Mouse (Mus musculus) thymus, adult 2 months (tissue): ENCODE data around the gene Olfr1357. TPM values are rescaled to one million over a fixed set of nuclear protein-coding genes. Genes with fewer than 3 reads are reported as not detected.

Experiments used
- DNase-seq: peaks from one replicate; pipeline ENCODE4 v3.0.0; 2021
- H3K27ac ChIP-seq: fragments of 200-500 bp; 2 replicates; pipeline ENCODE4 v1.5.1; 2012; ENCODE audit warnings: low read length, control low read depth; ENCODE audit not compliant: control insufficient read depth, insufficient read depth
- H3K27me3 ChIP-seq: fragments of 200-500 bp; 2 replicates; pipeline ENCODE4 v1.6.1; 2012; ENCODE audit warnings: mild to moderate bottlenecking, low read length, moderate library complexity, mixed read lengths; ENCODE audit not compliant: control insufficient read depth, insufficient read depth
- H3K36me3 ChIP-seq: fragments of 200-500 bp; 2 replicates; pipeline ENCODE4 v1.6.1; 2012; ENCODE audit warnings: mild to moderate bottlenecking, low read length, moderate library complexity; ENCODE audit not compliant: control insufficient read depth, insufficient read depth
- H3K4me1 ChIP-seq: fragments of 200-500 bp; replicated peaks from 2 replicates; pipeline ENCODE4 v1.6.1; 2012; ENCODE audit warnings: low read length; ENCODE audit not compliant: control insufficient read depth, insufficient read depth
- H3K4me3 ChIP-seq: fragments of 200-500 bp; 2 replicates; pipeline ENCODE4 v1.5.1; 2012; ENCODE audit warnings: mild to moderate bottlenecking, low read length, control low read depth, moderate library complexity; ENCODE audit not compliant: control insufficient read depth, insufficient read depth
- CTCF ChIP-seq: fragments of 200-500 bp; IDR thresholded peaks from 2 replicates; pipeline ENCODE4 v1.5.1; 2012; ENCODE audit warnings: mild to moderate bottlenecking, control low read depth, low read length, moderate library complexity, borderline replicate concordance; ENCODE audit not compliant: control insufficient read depth, poor library complexity, insufficient read depth; ENCODE audit errors: extremely low read depth
- POLR2A ChIP-seq: fragments of 200-500 bp; IDR thresholded peaks from 2 replicates; pipeline ENCODE4 v1.6.1; 2012; ENCODE audit warnings: mild to moderate bottlenecking, low read length, control low read depth, moderate library complexity; ENCODE audit not compliant: control insufficient read depth, poor library complexity, insufficient read depth; ENCODE audit errors: extremely low read depth
- WGBS: fragments of 180-500 bp; shearing (Covaris S2); methylation state at CpG from one replicate; pipeline ENCODE4 v1.1.7; 2018; 5-methylcytosine and 5-hydroxymethylcytosine counted together
- polyA plus RNA-seq: library from polyadenylated mRNA; depleted of rRNA; stranded (reverse); fragments of >200 nt; gene quantifications from 2 replicates; pipeline ENCODE4 v1.2.3, GENCODE M21; 2012

The Olfr1357 gene
- polyA plus RNA-seq, 1 experiment: not detected

- no peaks in the 10 kb centered on the region for H3K36me3 ChIP-seq
- H3K4me1 ChIP-seq: peaks cover 61% of the 10 kb centered on the region
- no peaks in the 10 kb centered on the region for H3K27me3 ChIP-seq
- WGBS: 3% methylated on average over 43 of the region's 54 CpGs
- H3K27ac ChIP-seq: peak within 1 kb of the TSS; percentile 94
- peak; percentile 70 for TF ChIP-seq POLR2A
- peak; percentile 18; the same call in 1 of the 2 replicates for TF ChIP-seq CTCF
- peak within 1 kb of the TSS; percentile 53 for H3K4me3 ChIP-seq
- DNase-seq: peak; percentile 87
Measured at GRCm38 (mm10) chr10:78591406-78592328, 26.2 kb downstream of the Olfr1357 start, which contains the start of gene Syde1. TSS of gene Syde1 (minus strand) at chr10:78591964.

DNA sequence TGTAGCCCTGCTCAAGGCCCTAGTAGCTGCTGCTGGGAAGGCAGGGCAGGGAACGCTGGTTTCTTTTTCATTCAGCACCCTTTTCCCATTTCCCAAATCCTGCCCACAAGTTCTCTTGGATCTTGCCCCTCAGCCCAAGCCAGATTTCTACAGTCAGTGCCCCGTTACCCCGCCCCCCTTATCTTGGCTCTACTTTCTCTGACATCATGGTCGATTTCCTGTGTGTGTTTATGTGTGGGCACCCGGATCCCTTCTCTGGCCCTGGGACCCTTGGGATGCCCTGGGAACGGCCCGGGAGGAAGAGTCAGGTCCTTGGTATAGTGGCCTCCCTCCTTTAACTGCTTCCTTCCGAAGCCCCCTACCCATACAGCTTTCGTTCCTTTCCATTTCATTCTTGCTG, 27.1 kb downstream of the Olfr1357 start:
- Histone ChIP-seq H3K27ac (peak overlapping the region; percentile 94), H3K4me3 (peak overlapping the region; percentile 53), H3K36me3 (peaks cover 3% of the 10 kb centered on the region), H3K4me1 (peaks cover 55% of the 10 kb centered on the region), H3K27me3 (no peaks in the 10 kb centered on the region)
- 18% methylated on average over 9 of the region's 9 CpGs for WGBS
- peak; percentile 61 for DNase-seq
- TF ChIP-seq CTCF (no peak), POLR2A (no peak)

- TF ChIP-seq CTCF (no peak), POLR2A (no peak)
- Histone ChIP-seq H3K27ac (peak overlapping the region; percentile 94), H3K4me3 (no peak overlapping the region), H3K27me3 (no peaks in the 10 kb centered on the region), H3K4me1 (peaks cover 52% of the 10 kb centered on the region), H3K36me3 (peaks cover 9% of the 10 kb centered on the region)
- DNase-seq: peak; percentile 22
- WGBS: 96% methylated on average over 8 of the region's 8 CpGs
Measured at GRCm38 (mm10) chr10:78589901-78590300, 28.0 kb downstream of the Olfr1357 start.

DNA sequence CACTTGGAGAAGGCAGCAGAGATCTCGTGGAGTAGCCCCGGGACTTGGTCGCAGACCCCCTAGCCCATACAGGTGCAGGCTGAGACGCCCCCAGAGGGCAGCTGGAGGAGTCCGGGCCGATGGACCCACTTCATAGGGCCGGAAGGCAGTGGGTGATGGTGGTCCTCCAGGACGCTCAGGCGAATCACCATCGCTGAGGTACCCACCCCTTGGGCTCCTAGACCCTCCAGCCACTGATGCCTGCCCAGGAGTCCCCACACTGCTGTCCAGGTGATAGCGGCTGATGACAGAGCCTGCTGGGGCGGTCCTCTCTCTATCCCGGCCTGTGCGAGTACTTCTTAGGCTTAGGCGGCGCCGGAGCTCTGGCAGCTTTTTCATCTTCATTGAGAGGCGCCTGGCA, 28.6 kb downstream of the Olfr1357 start:
- 96% methylated on average over 18 of the region's 18 CpGs for WGBS
- peak overlapping the region; percentile 94; the same call in 1 of the 2 replicates for H3K27ac ChIP-seq
- TF ChIP-seq POLR2A (no peak), CTCF (no peak)

DNA sequence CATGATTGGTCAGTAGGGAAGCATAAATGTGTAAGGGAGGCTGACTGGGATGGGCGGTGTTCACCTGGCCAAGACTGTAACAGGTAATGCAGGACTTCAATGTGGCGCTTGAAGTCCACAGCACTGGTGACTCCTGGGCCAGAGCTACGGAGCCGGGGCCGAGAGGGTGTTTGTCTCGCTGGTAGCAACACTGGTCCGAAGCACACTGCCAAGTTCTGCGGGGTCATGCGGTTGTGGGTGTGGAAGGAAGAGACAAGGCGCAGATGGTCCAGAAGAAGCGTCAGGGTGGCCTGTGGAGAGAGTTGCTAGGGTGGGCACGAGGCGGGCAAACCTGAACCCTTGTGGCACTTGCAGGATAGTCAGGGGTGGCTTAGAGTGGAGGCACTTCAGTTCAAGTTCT, 31.8 kb downstream of the Olfr1357 start:
- Histone ChIP-seq H3K27me3 (no peaks in the 10 kb centered on the region), H3K4me3 (no peak overlapping the region), H3K36me3 (peaks cover 46% of the 10 kb centered on the region), H3K27ac (no peak overlapping the region), H3K4me1 (peaks cover 52% of the 10 kb centered on the region)
- WGBS: 98% methylated on average over 13 of the region's 13 CpGs
- TF ChIP-seq CTCF: no peak
- no peak for TF ChIP-seq POLR2A
- no peak for DNase-seq

More for the DNA sequence above, 28.6 kb downstream of the Olfr1357 start:
- Histone ChIP-seq H3K4me1 (peaks cover 50% of the 10 kb centered on the region), H3K27me3 (no peaks in the 10 kb centered on the region), H3K4me3 (no peak overlapping the region), H3K36me3 (peaks cover 15% of the 10 kb centered on the region)
- no peak for DNase-seq

GRCm38 (mm10) chr10:78585606-78586005, 32.3 kb downstream of the Olfr1357 start:
- TF ChIP-seq CTCF (no peak), POLR2A (no peak)
- H3K4me3 ChIP-seq: no peak overlapping the region
- 95% methylated on average over 22 of the region's 22 CpGs for WGBS
- peaks cover 52% of the 10 kb centered on the region for H3K4me1 ChIP-seq
- H3K27ac ChIP-seq: no peak overlapping the region
- no peak for DNase-seq
- H3K36me3 ChIP-seq: peaks cover 49% of the 10 kb centered on the region
- H3K27me3 ChIP-seq: no peaks in the 10 kb centered on the region

- peaks cover 55% of the 10 kb centered on the region for H3K36me3 ChIP-seq
- no peak for DNase-seq
- TF ChIP-seq POLR2A: no peak
- TF ChIP-seq CTCF: no peak
- no peaks in the 10 kb centered on the region for H3K27me3 ChIP-seq
- H3K4me3 ChIP-seq: no peak overlapping the region
- WGBS: 96% methylated on average over 1 of the region's 1 CpGs
- H3K27ac ChIP-seq: no peak overlapping the region
- H3K4me1 ChIP-seq: peaks cover 50% of the 10 kb centered on the region
Measured at GRCm38 (mm10) chr10:78584996-78585395, 32.9 kb downstream of the Olfr1357 start.
